In the genomic region with DNA sequence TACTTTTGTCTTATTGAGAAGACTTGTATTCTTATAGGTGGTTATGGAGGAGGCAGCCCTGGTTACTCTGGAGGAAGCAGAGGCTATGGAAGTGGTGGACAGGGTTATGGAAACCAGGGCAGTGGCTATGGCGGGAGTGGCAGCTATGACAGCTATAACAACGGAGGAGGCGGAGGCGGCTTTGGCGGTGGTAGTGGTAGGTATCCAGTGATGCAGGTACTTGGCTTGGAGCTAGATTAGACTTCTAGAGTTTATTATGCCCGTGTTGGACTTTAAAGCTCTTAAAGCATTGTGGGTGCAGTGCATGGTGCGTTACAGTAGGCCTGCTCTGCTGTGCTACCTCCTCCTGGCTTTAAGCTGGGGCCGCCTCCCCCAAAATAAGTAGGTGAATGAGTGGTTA, we compare ENCODE assay signal across 9 mouse cellular contexts. TPM values are rescaled to one million over a fixed set of nuclear protein-coding genes. Genes with fewer than 3 reads are reported as not detected.
DNase-seq lines count a peak whose midpoint lies in the region; ATAC-seq and TF ChIP-seq lines count a peak whose summit lies in the region.
"Had no signal": no experiment of that assay in that cellular context is flagged by ENCODE, and none has a peak within 500 bp of the region (broad histone marks: within the 10 kb centered on the region; RNA-seq: fewer than 3 reads in every experiment).

No protein-coding gene starts in this region.

- peaks cover 51% of the 10 kb centered on the region for H3K4me1 ChIP-seq in heart, embryonic 13.5 days
- peaks cover 30% of the 10 kb centered on the region for H3K4me1 ChIP-seq in G1E (ENCODE audit: insufficient read depth, low read depth, low read length)
- H3K4me1 ChIP-seq in hindbrain, embryonic 10.5 days (replicated peaks) = peaks cover 43% of the 10 kb centered on the region
- peaks cover 38% of the 10 kb centered on the region for H3K4me1 ChIP-seq in liver, embryonic 16.5 days (ENCODE audit: control insufficient read depth, low read depth, low read length)

- no peak for DNase-seq in heart, adult 9 months (ENCODE audit: low spot score in 2 of 2)
- DNase-seq in G1E (ENCODE audit: low spot score) = no peak
- no peak for DNase-seq in hindbrain, embryonic 10.5 days (ENCODE audit: low spot score)
- no peak for DNase-seq in urinary bladder, adult 2 months (ENCODE audit: low spot score)
- DNase-seq in embryo, embryonic 10.5 days (ENCODE audit: low spot score) = no peak
- no peak for DNase-seq in embryo, embryonic 10 days (ENCODE audit: low spot score)
- DNase-seq: right cerebral cortex, adult 18-20 months had no signal

- no peak for ATAC-seq in heart, embryonic 13.5 days (ENCODE audit: extremely low read depth, insufficient number of reproducible peaks, low FRiP score, low TSS enrichment)
- ATAC-seq in G1E (ENCODE audit: extremely low read depth, insufficient number of reproducible peaks, low FRiP score, poor library complexity, severe bottlenecking) = no peak
- ATAC-seq in liver, embryonic 16.5 days (ENCODE audit: low read depth) = no peak

- TF ChIP-seq CTCF in G1E (IDR thresholded peaks at IDR 0.05; ENCODE audit: low read depth, low read length) = no peak

- WGBS in heart, embryonic 13.5 days = 55% methylated on average over 8 of the region's 8 CpGs
- 79% methylated on average over 8 of the region's 8 CpGs for WGBS in hindbrain, embryonic 10.5 days
- 35% methylated on average over 8 of the region's 8 CpGs for WGBS in liver, embryonic 16.5 days (ENCODE audit: insufficient replicate concordance)

- H3K4me3 ChIP-seq in heart, embryonic 13.5 days = peak overlapping the region; percentile 80
- H3K4me3 ChIP-seq in G1E (ENCODE audit: low read depth, low read length) = peak overlapping the region; percentile 76
- peak overlapping the region; percentile 82 for H3K4me3 ChIP-seq in hindbrain, embryonic 10.5 days
- peak overlapping the region; percentile 86 for H3K4me3 ChIP-seq in liver, embryonic 16.5 days (ENCODE audit: low read depth, low read length)

- no peaks in the 10 kb centered on the region for H3K9me3 ChIP-seq in heart, embryonic 13.5 days
- H3K9me3 ChIP-seq in G1E (replicated peaks) = no peaks in the 10 kb centered on the region
- no peaks in the 10 kb centered on the region for H3K9me3 ChIP-seq in hindbrain, embryonic 10.5 days
- no peaks in the 10 kb centered on the region for H3K9me3 ChIP-seq in liver, embryonic 16.5 days (replicated peaks; ENCODE audit: control insufficient read depth, low read length)

- H3K27me3 ChIP-seq in heart, embryonic 13.5 days (replicated peaks) = no peaks in the 10 kb centered on the region
- H3K27me3 ChIP-seq in G1E (ENCODE audit: insufficient read depth, low read length) = no peaks in the 10 kb centered on the region
- H3K27me3 ChIP-seq in hindbrain, embryonic 10.5 days (ENCODE audit: insufficient read depth, poor library complexity, severe bottlenecking) = no peaks in the 10 kb centered on the region
- no peaks in the 10 kb centered on the region for H3K27me3 ChIP-seq in liver, embryonic 16.5 days (ENCODE audit: control insufficient read depth, insufficient read depth, low read depth, low read length)

- peak overlapping the region; percentile 94 for H3K9ac ChIP-seq in heart, embryonic 13.5 days
- peak overlapping the region; percentile 79 for H3K9ac ChIP-seq in liver, embryonic 16.5 days (ENCODE audit: low read depth, low read length)

- peaks cover 64% of the 10 kb centered on the region for H3K36me3 ChIP-seq in heart, embryonic 13.5 days
- peaks cover 64% of the 10 kb centered on the region for H3K36me3 ChIP-seq in G1E (replicated peaks)
- H3K36me3 ChIP-seq in hindbrain, embryonic 10.5 days = peaks cover 65% of the 10 kb centered on the region
- peaks cover 60% of the 10 kb centered on the region for H3K36me3 ChIP-seq in liver, embryonic 16.5 days (ENCODE audit: control insufficient read depth, insufficient read depth)

- peak overlapping the region; percentile 24 for H3K27ac ChIP-seq in heart, embryonic 13.5 days (replicated peaks)
- no peak overlapping the region for H3K27ac ChIP-seq in hindbrain, embryonic 10.5 days
- 0 out of 2 replicates have a peak overlapping the region, but pooled peaks have one; percentile 25 for H3K27ac ChIP-seq in liver, embryonic 16.5 days (ENCODE audit: low read length)

- H3K4me2 ChIP-seq in heart, embryonic 13.5 days = peak overlapping the region; percentile 89
- H3K4me2 ChIP-seq in liver, embryonic 16.5 days (ENCODE audit: low read depth, low read length) = peak overlapping the region; percentile 77

RNA-seq across cellular contexts. Expression of a gene that starts 2.7 kb away (rescaled TPM):
- 500 and 519 TPM in 2 replicates for polyA plus RNA-seq in heart, embryonic 13.5 days (2015; fragmentation: Nextera tagmentation; extraction: Ambion mirVana)
- total RNA-seq in G1E (2014; fragmentation: Nextera tagmentation) (379 and 391 TPM in 2 replicates), G1E (2017) (797 and 984 TPM in 2 replicates)
- 143 and 212 TPM in 2 replicates for polyA plus RNA-seq in G1E (2012)
- 1,344 and 1,669 TPM in 2 replicates for polyA plus RNA-seq in hindbrain, embryonic 10.5 days (2016; fragmentation: Nextera tagmentation; extraction: Ambion mirVana)
- 174 and 193 TPM in 2 replicates for polyA plus RNA-seq in liver, embryonic 16.5 days (2015; fragmentation: Nextera tagmentation; extraction: Ambion mirVana)
- polyA plus RNA-seq in urinary bladder, adult 2 months (2012; rRNA removed) = 323 and 341 TPM in 2 replicates

RNA-seq across cellular contexts. Expression of a gene that starts 3.3 kb away (rescaled TPM):
- polyA plus RNA-seq in heart, embryonic 13.5 days (2015; fragmentation: Nextera tagmentation; extraction: Ambion mirVana) = 91.9 and 97.2 TPM in 2 replicates
- 261 and 300 TPM in 2 replicates for total RNA-seq in G1E (2014; fragmentation: Nextera tagmentation)
- total RNA-seq in G1E (2017) = 215 and 278 TPM in 2 replicates
- polyA plus RNA-seq in G1E (2012) = 7.0 and 9.5 TPM in 2 replicates
- polyA plus RNA-seq in hindbrain, embryonic 10.5 days (2016; fragmentation: Nextera tagmentation; extraction: Ambion mirVana) = 157 and 186 TPM in 2 replicates
- polyA plus RNA-seq in liver, embryonic 16.5 days (2015; fragmentation: Nextera tagmentation; extraction: Ambion mirVana) = 40.6 and 45.9 TPM in 2 replicates
- 23.9 and 24.4 TPM in 2 replicates for polyA plus RNA-seq in urinary bladder, adult 2 months (2012; rRNA removed)

RNA-seq across cellular contexts. Expression of a gene that starts 15.3 kb away (rescaled TPM):
- 7.2 and 8.2 TPM in 2 replicates for polyA plus RNA-seq in heart, embryonic 13.5 days (2015; fragmentation: Nextera tagmentation; extraction: Ambion mirVana)
- total RNA-seq in G1E (2014; fragmentation: Nextera tagmentation) (254 and 313 TPM in 2 replicates), G1E (2017) (177 TPM in 2 replicates)
- 151 and 155 TPM in 2 replicates for polyA plus RNA-seq in G1E (2012)
- 7.3 and 8.5 TPM in 2 replicates for polyA plus RNA-seq in hindbrain, embryonic 10.5 days (2016; fragmentation: Nextera tagmentation; extraction: Ambion mirVana)
- polyA plus RNA-seq in liver, embryonic 16.5 days (2015; fragmentation: Nextera tagmentation; extraction: Ambion mirVana) = 202 and 220 TPM in 2 replicates
- 0.28 and 0.34 TPM in 2 replicates for polyA plus RNA-seq in urinary bladder, adult 2 months (2012; rRNA removed)

RNA-seq across cellular contexts. Expression of a gene that starts 29.6 kb away (rescaled TPM):
- 163 and 178 TPM in 2 replicates for polyA plus RNA-seq in heart, embryonic 13.5 days (2015; fragmentation: Nextera tagmentation; extraction: Ambion mirVana)
- total RNA-seq in G1E (2014; fragmentation: Nextera tagmentation) (494 and 507 TPM in 2 replicates), G1E (2017) (182 and 184 TPM in 2 replicates)
- 72.4 and 97.2 TPM in 2 replicates for polyA plus RNA-seq in G1E (2012)
- 288 and 299 TPM in 2 replicates for polyA plus RNA-seq in hindbrain, embryonic 10.5 days (2016; fragmentation: Nextera tagmentation; extraction: Ambion mirVana)
- 194 TPM in 2 replicates for polyA plus RNA-seq in liver, embryonic 16.5 days (2015; fragmentation: Nextera tagmentation; extraction: Ambion mirVana)
- polyA plus RNA-seq in urinary bladder, adult 2 months (2012; rRNA removed) = 125 and 135 TPM in 2 replicates

Comparison
In these comparisons a context has a peak if more than half of its experiments do, and no peak if none do; other contexts are left out.
1. RNA of a gene that starts 15.3 kb away (polyA plus RNA-seq): 202 to 220 TPM in liver, embryonic 16.5 days and 151 to 155 TPM in G1E; 7.3 to 8.5 TPM in hindbrain, embryonic 10.5 days, 7.2 to 8.2 TPM in heart, embryonic 13.5 days and 0.28 to 0.34 TPM in urinary bladder, adult 2 months; every median in the first group is over 10 times any median in the second.
2. Peak in every context shown above with its lines, with median percentiles within 50 percentile points of each other: H3K4me3 ChIP-seq.